Mouse (Mus musculus) testis, adult 2 months (tissue): ENCODE data around the gene Net1.
A peak's percentile ranks its signal among the peaks of the same experiment; 100 is the strongest.

Experiments
- CTCF ChIP-seq: fragments of 200-500 bp; IDR thresholded peaks from 2 replicates; pipeline ENCODE4 v1.5.1; 2012; ENCODE audit warnings: low read depth, mild to moderate bottlenecking, inconsistent platforms, low read length, moderate library complexity; ENCODE audit not compliant: control insufficient read depth, insufficient read depth, insufficient replicate concordance
- POLR2A ChIP-seq: fragments of 200-500 bp; IDR thresholded peaks from 2 replicates; pipeline ENCODE4 v1.6.1; 2012; ENCODE audit warnings: low read depth, mild to moderate bottlenecking, inconsistent platforms, low read length, moderate library complexity; ENCODE audit not compliant: control insufficient read depth

DNA sequence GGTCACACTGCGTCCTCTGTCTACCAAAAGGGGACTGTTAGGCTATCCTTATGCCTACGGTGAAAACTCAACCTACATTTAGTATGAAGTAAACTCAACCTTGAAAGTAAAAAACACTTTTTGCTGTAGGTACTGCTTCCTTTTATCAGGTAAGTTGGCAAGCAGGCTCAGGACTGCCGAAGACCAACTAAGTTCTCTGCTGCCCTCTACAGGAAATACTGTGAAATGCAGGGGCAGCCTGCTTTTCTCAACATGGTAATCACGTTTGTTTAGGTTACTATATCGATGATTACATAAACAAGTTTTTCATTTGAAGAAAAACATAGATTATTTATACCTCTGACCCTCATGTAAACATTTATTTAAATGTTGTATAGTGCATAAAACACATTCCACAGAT, 21.1 kb downstream of the Net1 start:
- TF ChIP-seq POLR2A: no peak
- TF ChIP-seq CTCF: peak; percentile 48; the same call in 1 of the 2 replicates
